Mouse (Mus musculus) stomach, embryonic 16.5 days (tissue): Measurements from ENCODE around the gene Ccdc93. TPM values are rescaled to one million over a fixed set of nuclear protein-coding genes. Genes with fewer than 3 reads are reported as not detected.

Source experiments
- ATAC-seq: fragments of 200-750 bp; cut with Nextera tagmentation; 2 replicates; pipeline ENCODE4 v1.8.0; 2017; ENCODE audit warnings: moderate number of reproducible peaks, moderate TSS enrichment; ENCODE audit not compliant: insufficient read depth, low FRiP score
- H3K27ac ChIP-seq: fragments of 300-500 bp; sonication (generic); 2 replicates; pipeline ENCODE4 v1.5.1; 2014; ENCODE audit warnings: low read length
- H3K27me3 ChIP-seq: fragments of 300-500 bp; sonication (generic); 2 replicates; pipeline ENCODE4 v1.6.1; 2014; ENCODE audit warnings: low read length, control low read depth, mixed read lengths; ENCODE audit not compliant: control insufficient read depth, insufficient read depth
- H3K36me3 ChIP-seq: fragments of 300-500 bp; sonication (generic); 2 replicates; pipeline ENCODE4 v1.6.1; 2014; ENCODE audit warnings: low read length; ENCODE audit not compliant: control insufficient read depth, insufficient read depth
- H3K4me1 ChIP-seq: fragments of 300-500 bp; sonication (generic); 2 replicates; pipeline ENCODE4 v1.6.1; 2014; ENCODE audit warnings: low read length, control low read depth, mixed read lengths; ENCODE audit not compliant: control insufficient read depth, insufficient read depth
- H3K4me2 ChIP-seq: fragments of 300-500 bp; sonication (generic); 2 replicates; pipeline ENCODE4 v1.6.1; 2014; ENCODE audit warnings: low read depth, low read length, mixed read lengths
- H3K4me3 ChIP-seq: fragments of 300-500 bp; sonication (generic); replicated peaks from 2 replicates; pipeline ENCODE4 v1.5.1; 2014; ENCODE audit warnings: mild to moderate bottlenecking, low read length
- H3K9ac ChIP-seq: fragments of 300-500 bp; sonication (generic); 2 replicates; pipeline ENCODE4 v1.6.1; 2014; ENCODE audit warnings: low read length
- H3K9me3 ChIP-seq: fragments of 300-500 bp; sonication (generic); replicated peaks from 2 replicates; pipeline ENCODE4 v1.6.1; 2016; ENCODE audit warnings: low read length, control low read depth; ENCODE audit not compliant: control insufficient read depth
- WGBS: fragments of 180-500 bp; shearing (Covaris S2); extraction: QIAGEN DNeasy Blood & Tissue Kit; methylation state at CpG from one replicate; pipeline ENCODE4 v1.1.7; 2014; 5-methylcytosine and 5-hydroxymethylcytosine counted together
- polyA plus RNA-seq: library from polyadenylated mRNA; unstranded; fragments of >200 nt; fragmentation: Nextera tagmentation; extraction: Ambion mirVana; gene quantifications from 2 replicates; pipeline ENCODE4 v1.2.1, GENCODE M21; 2015

Ccdc93 gene
- polyA plus RNA-seq, 1 experiment from 2014 or later, result 12.6 TPM

GRCm38 (mm10) chr1:121440535-121441381 is 9.9 kb downstream of the Ccdc93 start:
- H3K4me2 ChIP-seq, result no peak overlapping the region
- H3K27ac ChIP-seq, result no peak overlapping the region
- H3K4me3 ChIP-seq, result no peak overlapping the region
- H3K27me3 ChIP-seq, result no peaks in the 10 kb centered on the region
- H3K9me3 ChIP-seq, result no peaks in the 10 kb centered on the region
- WGBS, result 65% methylated on average over 13 of the region's 13 CpGs
- H3K4me1 ChIP-seq, result no peaks in the 10 kb centered on the region
- peaks cover 5% of the 10 kb centered on the region for H3K36me3 ChIP-seq
- H3K9ac ChIP-seq, result no peak overlapping the region
- no peak for ATAC-seq

GRCm38 (mm10) chr1:121444147-121444546 is 13.3 kb downstream of the Ccdc93 start:
- ATAC-seq, result no peak
- peaks cover 5% of the 10 kb centered on the region; the same call in 1 of the 2 replicates for H3K36me3 ChIP-seq

GRCm38 (mm10) chr1:121447216-121447615 is 16.4 kb downstream of the Ccdc93 start:
- WGBS, result 93% methylated on average over 10 of the region's 10 CpGs
- no peak overlapping the region for H3K27ac ChIP-seq
- no peaks in the 10 kb centered on the region for H3K4me1 ChIP-seq
- H3K27me3 ChIP-seq, result no peaks in the 10 kb centered on the region
- H3K36me3 ChIP-seq, result peaks cover 4% of the 10 kb centered on the region; the same call in 1 of the 2 replicates
- no peak overlapping the region for H3K4me2 ChIP-seq
- no peak overlapping the region for H3K4me3 ChIP-seq
- no peak overlapping the region for H3K9ac ChIP-seq
- no peaks in the 10 kb centered on the region for H3K9me3 ChIP-seq
- ATAC-seq, result no peak

More at GRCm38 (mm10) chr1:121444147-121444546, 13.3 kb downstream of the Ccdc93 start:
- Histone ChIP-seq H3K9me3 (no peaks in the 10 kb centered on the region), H3K4me1 (no peaks in the 10 kb centered on the region), H3K9ac (no peak overlapping the region), H3K27me3 (no peaks in the 10 kb centered on the region), H3K4me3 (no peak overlapping the region), H3K27ac (no peak overlapping the region), H3K4me2 (no peak overlapping the region)
- 84% methylated on average over 6 of the region's 6 CpGs for WGBS

GRCm38 (mm10) chr1:121448166-121448565 is 17.3 kb downstream of the Ccdc93 start:
- Histone ChIP-seq H3K9me3 (no peaks in the 10 kb centered on the region), H3K4me3 (no peak overlapping the region), H3K27me3 (no peaks in the 10 kb centered on the region), H3K36me3 (no peaks in the 10 kb centered on the region), H3K27ac (no peak overlapping the region), H3K4me1 (no peaks in the 10 kb centered on the region), H3K9ac (no peak overlapping the region), H3K4me2 (no peak overlapping the region)
- no peak for ATAC-seq
- 93% methylated on average over 19 of the region's 19 CpGs for WGBS

- H3K4me2 ChIP-seq, result no peak overlapping the region
- H3K9me3 ChIP-seq, result no peaks in the 10 kb centered on the region
- H3K36me3 ChIP-seq, result no peaks in the 10 kb centered on the region
- H3K27ac ChIP-seq, result no peak overlapping the region
- WGBS, result 82% methylated on average over 7 of the region's 7 CpGs
- no peak overlapping the region for H3K4me3 ChIP-seq
- H3K27me3 ChIP-seq, result no peaks in the 10 kb centered on the region
- no peaks in the 10 kb centered on the region for H3K4me1 ChIP-seq
- H3K9ac ChIP-seq, result no peak overlapping the region
- ATAC-seq, result no peak
Measured at GRCm38 (mm10) chr1:121451009-121451408, 20.2 kb downstream of the Ccdc93 start.

- Histone ChIP-seq H3K4me1 (no peaks in the 10 kb centered on the region), H3K36me3 (no peaks in the 10 kb centered on the region; the same call in 1 of the 2 replicates), H3K27ac (no peak overlapping the region), H3K27me3 (no peaks in the 10 kb centered on the region), H3K9ac (no peak overlapping the region), H3K4me3 (no peak overlapping the region), H3K4me2 (no peak overlapping the region), H3K9me3 (no peaks in the 10 kb centered on the region)
- ATAC-seq, result peak; percentile 56; the same call in 1 of the 2 replicates
- 67% methylated on average over 6 of the region's 6 CpGs for WGBS
Measured at GRCm38 (mm10) chr1:121452498-121452897, 21.6 kb downstream of the Ccdc93 start.

- Histone ChIP-seq H3K9me3 (no peaks in the 10 kb centered on the region), H3K4me1 (no peaks in the 10 kb centered on the region), H3K27me3 (no peaks in the 10 kb centered on the region), H3K4me2 (no peak overlapping the region), H3K9ac (no peak overlapping the region), H3K4me3 (no peak overlapping the region), H3K36me3 (no peaks in the 10 kb centered on the region; the same call in 1 of the 2 replicates), H3K27ac (no peak overlapping the region)
- WGBS, result 79% methylated on average over 4 of the region's 4 CpGs
- no peak for ATAC-seq
Measured at GRCm38 (mm10) chr1:121453053-121453452, 22.2 kb downstream of the Ccdc93 start.

GRCm38 (mm10) chr1:121454951-121455350 is 24.1 kb downstream of the Ccdc93 start:
- ATAC-seq, result no peak

GRCm38 (mm10) chr1:121460077-121460476 is 29.2 kb downstream of the Ccdc93 start:
- Histone ChIP-seq H3K9me3 (no peaks in the 10 kb centered on the region), H3K4me1 (no peaks in the 10 kb centered on the region), H3K9ac (no peak overlapping the region), H3K4me2 (no peak overlapping the region), H3K4me3 (no peak overlapping the region), H3K27ac (no peak overlapping the region), H3K36me3 (no peaks in the 10 kb centered on the region; the same call in 1 of the 2 replicates), H3K27me3 (no peaks in the 10 kb centered on the region)
- no peak for ATAC-seq
- WGBS, result 69% methylated on average over 6 of the region's 6 CpGs

More at GRCm38 (mm10) chr1:121454951-121455350, 24.1 kb downstream of the Ccdc93 start:
- H3K27me3 ChIP-seq, result no peaks in the 10 kb centered on the region
- no peak overlapping the region for H3K4me2 ChIP-seq
- H3K9ac ChIP-seq, result no peak overlapping the region
- H3K4me1 ChIP-seq, result no peaks in the 10 kb centered on the region
- H3K9me3 ChIP-seq, result no peaks in the 10 kb centered on the region
- no peak overlapping the region for H3K4me3 ChIP-seq
- H3K27ac ChIP-seq, result no peak overlapping the region
- whole genome bisulfite sequencing, result 55% methylated on average over 6 of the region's 6 CpGs
- H3K36me3 ChIP-seq, result no peaks in the 10 kb centered on the region; the same call in 1 of the 2 replicates
